Mouse (Mus musculus) megakaryocyte, adult 5-6 weeks (primary cell): ENCODE data around the gene Mfsd10. TPM values are rescaled to one million over a fixed set of nuclear protein-coding genes. Genes with fewer than 3 reads are reported as not detected.
"Not testable (repeated sequence)": the region's sequence is repeated elsewhere in the genome, so short reads cannot be mapped to it uniquely, and the experiment has no call there.

Experiments used
- ATAC-seq: 2 replicates; pipeline ENCODE4 v1.8.0; 2016; ENCODE audit warnings: mild to moderate bottlenecking, inconsistent platforms; ENCODE audit not compliant: poor library complexity, severe bottlenecking
- total RNA-seq, 2 experiments: library from RNA; stranded (forward) in 1 of 2; stranded (reverse) in 1 of 2; fragments of 153-499, 151-499 nt in 1 of 2; fragments of 221-1000, 200-1000 nt in 1 of 2; gene quantifications; 2 replicates each; pipeline versions ENCODE4 v1.2.3 to v1.2.4; 2015 to 2017

The Mfsd10 gene
- total RNA-seq, 2 experiments from 2014 or later = 66.9 to 70.1 TPM

- peak; percentile 88 for ATAC-seq
These were observed 29.7 kb downstream of the Mfsd10 start for GRCm38 (mm10) chr5:34607100-34607880.

GRCm38 (mm10) chr5:34604576-34604975, 32.4 kb downstream of the Mfsd10 start:
- ATAC-seq = no peak

- ATAC-seq = no peak
These were observed 43.7 kb downstream of the Mfsd10 start for GRCm38 (mm10) chr5:34593202-34593727.

- ATAC-seq = no peak
These were observed 44.3 kb downstream of the Mfsd10 start for GRCm38 (mm10) chr5:34592666-34593065.

- ATAC-seq = not testable (repeated sequence)
These were observed 44.8 kb downstream of the Mfsd10 start for GRCm38 (mm10) chr5:34592224-34592623.

- no peak for ATAC-seq
These were observed 45.5 kb downstream of the Mfsd10 start for GRCm38 (mm10) chr5:34591388-34592004.

GRCm38 (mm10) chr5:34590702-34591101, 46.3 kb downstream of the Mfsd10 start:
- no peak for ATAC-seq

GRCm38 (mm10) chr5:34590059-34590458, 47.0 kb downstream of the Mfsd10 start:
- no peak for ATAC-seq

- ATAC-seq = no peak
These were observed 49.1 kb downstream of the Mfsd10 start for GRCm38 (mm10) chr5:34587881-34588280.

GRCm38 (mm10) chr5:34585216-34585615, 51.8 kb downstream of the Mfsd10 start:
- no peak for ATAC-seq

Other genes with a start within 250 kb of the Mfsd10 start
- gene Tnip2, start 123.2 kb downstream of the Mfsd10 start, total RNA-seq (2015) = 10.9 and 12.1 TPM in 2 replicates
- 34.4 and 41.3 TPM in 2 replicates for gene Tnip2, start 123.2 kb downstream of the Mfsd10 start, total RNA-seq (2017)
- 34.7 and 38.5 TPM in 2 replicates for gene Sh3bp2, start 111.4 kb downstream of the Mfsd10 start, total RNA-seq (2015)
- 48.1 and 60.7 TPM in 2 replicates for gene Sh3bp2, start 111.4 kb downstream of the Mfsd10 start, total RNA-seq (2017)
- 117 and 126 TPM in 2 replicates for gene Add1, start 63.5 kb downstream of the Mfsd10 start, total RNA-seq (2015)
- gene Add1, start 63.5 kb downstream of the Mfsd10 start, total RNA-seq (2017) = 137 and 192 TPM in 2 replicates
- 9.4 and 10.1 TPM in 2 replicates for gene Nop14, start 22.9 kb upstream of the Mfsd10 start, total RNA-seq (2015)
- gene Nop14, start 22.9 kb upstream of the Mfsd10 start, total RNA-seq (2017) = 15.6 and 19.2 TPM in 2 replicates
- 1.6 and 2.5 TPM in 2 replicates for gene Grk4, start 23.2 kb upstream of the Mfsd10 start, total RNA-seq (2015)
- 3.3 and 3.9 TPM in 2 replicates for gene Grk4, start 23.2 kb upstream of the Mfsd10 start, total RNA-seq (2017)
- gene Htt, start 124.5 kb upstream of the Mfsd10 start, total RNA-seq (2015) = 15.2 and 15.4 TPM in 2 replicates
- gene Htt, start 124.5 kb upstream of the Mfsd10 start, total RNA-seq (2017) = 15.4 and 16.3 TPM in 2 replicates